Mouse (Mus musculus) brain, embryonic 14.5 days (tissue): ENCODE measurements around the gene Add3. TPM values are rescaled to one million over a fixed set of nuclear protein-coding genes. Genes with fewer than 3 reads are reported as not detected.

ENCODE experiments used
- DNase-seq: peaks from one replicate; pipeline ENCODE4 v3.0.0-alpha.2; 2011; ENCODE audit warnings: low read depth
- CTCF ChIP-seq: fragments of 200-500 bp; IDR thresholded peaks from 2 replicates; pipeline ENCODE4 v1.5.1; 2012; ENCODE audit warnings: inconsistent platforms, mild to moderate bottlenecking, moderate library complexity, borderline replicate concordance; ENCODE audit not compliant: insufficient read depth, insufficient read length; ENCODE audit errors: extremely low read depth
- POLR2A ChIP-seq: fragments of 200-500 bp; IDR thresholded peaks from 2 replicates; pipeline ENCODE4 v1.6.1; 2012; ENCODE audit warnings: mild to moderate bottlenecking, inconsistent platforms, borderline replicate concordance; ENCODE audit not compliant: poor library complexity, insufficient read depth, insufficient read length, severe bottlenecking; ENCODE audit errors: extremely low read depth
- polyA plus RNA-seq: library from polyadenylated mRNA; depleted of rRNA; stranded (reverse); fragments of >200 nt; gene quantifications from 2 replicates; pipeline ENCODE4 v1.2.3, GENCODE M21; 2012; rRNA removed

Gene Add3
- 17.7 and 22.8 TPM in 2 replicates for polyA plus RNA-seq

GRCm38 (mm10) chr19:53140044-53140803 lies at the start of gene Add3:
Gene Add3 (plus strand): TSS chr19:53140443.
- DNase-seq, result peak; percentile 76
- TF ChIP-seq POLR2A (peak; percentile 15; the same call in 1 of the 2 replicates), CTCF (no peak)

DNA sequence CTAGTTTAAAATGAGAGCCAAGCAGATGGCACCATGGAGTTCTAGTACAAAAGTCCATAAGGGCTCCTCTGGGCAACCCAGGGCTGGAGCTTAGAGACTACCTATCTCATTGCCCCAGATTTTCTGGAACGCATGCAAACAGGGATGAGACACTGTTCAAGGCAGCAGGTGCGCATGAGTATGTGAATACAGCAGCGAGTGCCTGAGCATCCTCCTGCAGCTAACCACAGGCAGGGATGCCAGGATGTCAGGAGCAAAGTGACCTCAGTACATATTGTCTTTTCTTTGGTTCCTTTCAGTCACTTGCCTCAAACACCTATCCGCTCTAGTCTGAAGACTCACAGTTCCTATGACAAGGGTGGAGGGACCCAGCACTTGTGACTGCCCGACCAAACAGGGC lies 49.6 kb upstream of the Add3 start:
- TF ChIP-seq POLR2A, result no peak
- no peak for TF ChIP-seq CTCF
- DNase-seq, result no peak

DNA sequence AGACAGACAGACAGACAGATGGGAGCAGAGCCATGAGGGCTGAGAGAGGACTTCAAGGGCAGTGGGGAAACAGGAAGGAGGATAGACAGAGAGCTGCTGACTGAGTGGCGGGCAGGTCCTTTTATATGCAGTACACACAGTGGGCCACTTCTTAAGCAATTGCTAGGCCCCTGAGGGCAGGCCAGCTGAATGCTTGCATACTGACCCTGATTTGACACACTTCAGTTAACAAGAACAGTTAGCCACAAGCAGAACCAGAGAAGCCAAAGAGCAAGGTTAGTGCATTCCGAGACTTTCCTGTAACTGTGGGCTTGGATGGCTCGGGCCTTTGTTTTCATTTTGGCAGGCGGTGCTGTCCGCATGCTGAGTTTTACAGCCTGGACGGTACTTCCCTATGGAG lies 48.0 kb upstream of the Add3 start:
- no peak for DNase-seq
- no peak for TF ChIP-seq CTCF
- TF ChIP-seq POLR2A, result no peak

- no peak for TF ChIP-seq POLR2A
- TF ChIP-seq CTCF, result no peak
- DNase-seq, result no peak
Observed at GRCm38 (mm10) chr19:53093294-53093693, 46.9 kb upstream of the Add3 start.

GRCm38 (mm10) chr19:53094684-53095083 lies 45.6 kb upstream of the Add3 start:
- TF ChIP-seq CTCF (no peak), POLR2A (no peak)
- no peak for DNase-seq

GRCm38 (mm10) chr19:53101374-53102300 lies 38.6 kb upstream of the Add3 start:
- DNase-seq, result peak; percentile 47
- TF ChIP-seq POLR2A, result no peak
- TF ChIP-seq CTCF, result no peak

DNA sequence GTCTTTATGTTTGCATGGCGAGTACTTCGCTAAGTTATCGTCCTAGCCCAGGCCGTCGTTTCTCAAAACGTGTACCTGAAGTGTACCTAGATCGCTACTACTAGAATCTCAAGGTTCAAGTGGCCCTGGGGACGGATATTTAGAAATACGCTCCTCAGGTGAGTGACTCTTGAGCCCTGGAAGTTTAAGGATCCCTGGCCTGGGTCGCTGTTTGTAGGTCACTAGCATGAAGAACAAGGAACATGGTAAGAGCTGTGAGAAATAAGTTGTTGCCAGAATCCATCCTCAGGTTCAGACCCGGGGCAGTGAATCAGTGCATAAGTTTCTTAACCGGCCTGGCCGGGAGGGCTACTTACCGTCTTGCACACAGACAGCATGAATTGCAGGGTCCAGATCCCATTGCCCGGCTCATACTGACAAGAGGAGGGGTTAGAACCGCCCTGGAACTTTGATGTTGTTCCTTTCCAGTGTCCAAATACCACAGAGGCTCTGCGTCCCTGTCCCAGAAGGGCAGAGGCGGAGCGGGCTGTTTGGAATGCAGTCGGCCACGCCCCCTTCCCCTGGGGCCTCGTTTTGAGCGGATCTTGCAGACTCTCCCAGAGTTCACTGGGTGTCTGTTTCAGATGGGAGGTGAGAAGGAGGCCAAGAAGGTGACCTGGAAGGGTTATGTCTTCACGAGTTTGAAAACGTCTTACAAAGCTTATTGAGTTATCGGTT lies 34.7 kb upstream of the Add3 start:
- TF ChIP-seq CTCF (no peak), POLR2A (no peak)
- peak; percentile 52 for DNase-seq

GRCm38 (mm10) chr19:53106952-53107351 lies 33.3 kb upstream of the Add3 start:
- TF ChIP-seq POLR2A (no peak), CTCF (no peak)
- no peak for DNase-seq

DNA sequence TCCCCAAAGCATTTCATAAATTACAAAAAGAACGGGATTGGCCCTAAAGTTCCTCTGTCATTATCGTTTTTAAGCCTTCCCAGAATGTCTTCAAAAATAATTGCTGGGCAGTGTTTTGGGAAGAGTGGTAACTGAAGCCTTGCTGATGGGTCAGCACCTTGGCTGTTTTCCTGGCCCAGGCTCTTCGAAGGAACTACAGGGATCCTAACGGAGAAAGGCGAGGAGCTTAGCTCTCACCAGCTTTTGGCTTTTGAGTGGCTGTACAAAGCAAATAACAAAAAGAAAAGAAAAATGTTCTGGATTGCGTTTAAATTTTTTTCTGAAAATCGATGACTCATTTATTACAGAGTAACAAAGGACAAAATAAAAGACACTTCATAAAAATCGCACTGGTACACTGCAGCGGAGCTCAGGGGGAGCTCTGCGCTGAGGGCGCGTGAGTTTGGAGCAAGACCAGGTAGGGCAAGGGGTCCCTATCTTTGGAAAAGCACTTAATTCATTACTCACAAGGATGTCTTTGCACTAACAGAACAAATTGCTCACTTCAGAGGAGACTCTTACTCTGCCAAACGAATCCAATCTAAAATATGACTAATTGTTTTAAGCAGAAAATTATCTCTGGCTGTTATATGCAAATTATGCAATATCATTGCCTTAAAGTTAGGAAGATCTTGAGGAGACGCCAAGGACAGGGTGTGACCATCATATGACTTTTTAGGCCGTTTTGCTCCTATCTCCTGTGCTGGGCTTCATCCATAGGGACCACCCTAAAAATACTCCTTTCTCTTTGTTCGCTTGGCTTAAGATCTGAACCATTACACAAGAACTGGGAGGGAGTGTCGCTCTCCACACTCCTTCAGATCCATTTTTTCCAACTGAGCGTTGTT lies 32.6 kb upstream of the Add3 start:
- TF ChIP-seq CTCF, result no peak
- TF ChIP-seq POLR2A, result no peak
- DNase-seq, result no peak

- TF ChIP-seq CTCF (no peak), POLR2A (no peak)
- DNase-seq, result no peak
Observed at GRCm38 (mm10) chr19:53111996-53112590, 28.1 kb upstream of the Add3 start.

DNA sequence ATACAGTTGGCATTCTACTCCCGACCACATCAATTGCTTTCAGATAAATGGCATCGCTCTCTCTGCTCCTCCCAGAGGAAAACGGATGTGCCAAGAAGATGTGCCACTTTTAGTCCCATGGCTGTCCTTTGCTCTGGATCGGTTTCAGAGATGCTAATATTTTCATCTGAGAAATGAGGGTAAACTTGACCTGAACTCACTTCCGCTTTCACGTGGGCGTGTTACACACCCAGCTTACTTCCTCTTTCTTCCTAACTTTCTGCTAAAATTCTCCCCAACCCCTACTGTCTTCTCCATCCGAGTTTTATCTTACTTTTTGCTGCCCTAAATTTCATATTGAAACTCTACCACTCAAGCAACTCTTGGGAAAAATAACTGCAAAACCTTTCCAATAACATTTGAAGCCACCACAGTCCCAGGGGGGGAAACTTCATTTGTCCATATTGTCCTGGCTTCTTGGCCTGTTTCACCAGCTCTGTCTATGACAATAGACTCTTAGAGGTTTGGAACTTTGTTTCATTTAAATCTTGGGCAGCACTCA lies 20.9 kb upstream of the Add3 start:
- no peak for DNase-seq
- TF ChIP-seq CTCF (no peak), POLR2A (no peak)

DNA sequence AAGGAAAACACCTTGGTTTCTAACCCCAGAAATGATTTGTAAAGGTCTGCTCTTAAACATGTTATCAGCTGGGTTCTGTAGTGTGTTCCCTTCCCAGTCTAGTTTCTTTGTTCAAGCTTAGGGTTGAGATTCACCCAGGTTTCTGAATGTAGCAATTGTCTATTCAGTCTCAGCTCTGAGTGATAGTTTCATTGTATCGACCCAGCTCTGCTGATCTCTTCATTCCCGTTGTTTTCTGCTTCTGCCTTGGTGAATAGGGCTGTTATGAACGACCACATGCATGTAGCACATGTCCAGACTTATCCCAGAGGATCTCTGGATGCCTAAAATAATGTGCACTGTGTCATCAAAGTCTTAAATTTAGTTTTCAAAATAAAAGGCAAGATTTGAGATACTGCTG lies 19.8 kb upstream of the Add3 start:
- TF ChIP-seq CTCF, result no peak
- no peak for TF ChIP-seq POLR2A
- no peak for DNase-seq

DNA sequence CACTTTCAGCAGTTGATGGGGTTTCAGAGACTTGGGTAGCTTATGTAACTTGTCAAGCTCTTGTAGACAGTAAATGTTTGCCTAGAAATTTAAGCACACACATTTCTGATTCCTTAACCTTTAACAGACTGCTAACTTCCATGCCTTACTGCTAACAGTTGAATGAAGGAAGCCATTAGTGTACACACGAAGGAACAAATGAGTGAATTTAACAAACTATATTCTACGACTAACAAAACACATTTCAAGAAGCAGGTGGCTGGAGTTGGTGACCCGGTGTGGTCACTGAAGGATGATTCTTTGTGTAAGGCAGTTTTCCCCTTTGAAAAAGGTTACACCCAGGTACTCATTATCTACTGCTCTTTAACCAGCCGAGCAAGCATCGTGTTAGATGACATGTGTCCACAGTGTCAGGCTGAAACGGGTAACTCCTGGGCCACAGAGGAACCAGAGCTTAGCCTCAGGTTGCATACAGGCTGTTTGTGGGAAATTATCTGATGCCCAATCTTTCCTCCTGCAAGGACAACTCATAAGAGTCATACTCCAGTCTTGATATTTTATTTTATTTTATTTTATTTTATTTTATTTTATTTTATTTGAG lies 17.5 kb upstream of the Add3 start:
- no peak for DNase-seq
- TF ChIP-seq CTCF (no peak), POLR2A (no peak)
